Mouse (Mus musculus) CD8-positive naive resting alpha-beta T cell, adult 2 months (primary cell): ENCODE measurements around the gene Ror2.

Experiments
- DNase-seq, 2 experiments: peaks; one replicate each; pipeline ENCODE4 v3.0.0; 2022; ENCODE audit warnings: low read depth in 2 of 2, low spot score in 2 of 2

Gene Ror2

DNA sequence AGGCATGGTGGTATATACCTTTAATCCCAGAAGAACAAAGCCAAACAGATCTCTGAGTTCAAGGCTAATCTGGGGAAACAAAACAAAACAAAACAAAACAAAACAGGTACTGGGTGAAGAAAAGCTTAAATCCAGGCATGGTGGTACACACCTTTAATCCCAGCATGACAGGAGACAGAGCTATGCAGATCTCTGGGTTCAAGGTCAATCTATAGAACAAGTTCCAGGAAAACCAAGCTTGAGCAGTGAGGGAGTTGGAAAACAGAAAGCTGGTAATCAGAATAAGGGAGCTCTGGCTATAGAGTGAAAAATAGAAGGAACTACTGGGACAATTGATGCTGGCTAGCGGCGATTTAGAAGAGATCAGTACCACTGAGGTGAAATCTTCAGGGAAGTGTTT is 145.6 kb downstream of the Ror2 start:
- DNase-seq = no peak

- DNase-seq = no peak
These were observed 155.4 kb downstream of the Ror2 start for GRCm38 (mm10) chr13:53130567-53130966.

- DNase-seq = no peak
These were observed 155.9 kb downstream of the Ror2 start for GRCm38 (mm10) chr13:53130032-53130431.

GRCm38 (mm10) chr13:53125627-53126026 is 160.3 kb downstream of the Ror2 start:
- DNase-seq = no peak

DNA sequence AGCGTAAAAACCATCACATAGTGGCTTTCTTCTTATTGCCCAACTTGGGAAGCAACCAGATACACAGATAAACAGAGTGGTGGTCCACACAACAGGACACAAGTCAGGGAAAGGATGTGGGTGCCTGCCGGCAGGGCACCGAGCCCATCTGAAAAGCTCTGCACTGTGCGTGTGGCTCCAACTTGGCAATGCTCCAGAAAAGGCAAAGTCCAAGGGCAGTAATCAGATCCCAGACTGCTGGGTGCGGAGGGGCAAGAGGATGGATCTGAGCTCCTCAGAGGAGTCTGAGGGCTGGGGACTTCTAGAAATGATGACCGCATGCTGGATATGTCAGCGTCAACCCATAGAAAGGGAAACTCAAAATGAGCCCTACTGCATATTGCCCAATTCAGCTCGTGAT is 163.8 kb downstream of the Ror2 start:
- no peak for DNase-seq

- no peak for DNase-seq
These were observed 165.0 kb downstream of the Ror2 start for GRCm38 (mm10) chr13:53120906-53121305.

DNA sequence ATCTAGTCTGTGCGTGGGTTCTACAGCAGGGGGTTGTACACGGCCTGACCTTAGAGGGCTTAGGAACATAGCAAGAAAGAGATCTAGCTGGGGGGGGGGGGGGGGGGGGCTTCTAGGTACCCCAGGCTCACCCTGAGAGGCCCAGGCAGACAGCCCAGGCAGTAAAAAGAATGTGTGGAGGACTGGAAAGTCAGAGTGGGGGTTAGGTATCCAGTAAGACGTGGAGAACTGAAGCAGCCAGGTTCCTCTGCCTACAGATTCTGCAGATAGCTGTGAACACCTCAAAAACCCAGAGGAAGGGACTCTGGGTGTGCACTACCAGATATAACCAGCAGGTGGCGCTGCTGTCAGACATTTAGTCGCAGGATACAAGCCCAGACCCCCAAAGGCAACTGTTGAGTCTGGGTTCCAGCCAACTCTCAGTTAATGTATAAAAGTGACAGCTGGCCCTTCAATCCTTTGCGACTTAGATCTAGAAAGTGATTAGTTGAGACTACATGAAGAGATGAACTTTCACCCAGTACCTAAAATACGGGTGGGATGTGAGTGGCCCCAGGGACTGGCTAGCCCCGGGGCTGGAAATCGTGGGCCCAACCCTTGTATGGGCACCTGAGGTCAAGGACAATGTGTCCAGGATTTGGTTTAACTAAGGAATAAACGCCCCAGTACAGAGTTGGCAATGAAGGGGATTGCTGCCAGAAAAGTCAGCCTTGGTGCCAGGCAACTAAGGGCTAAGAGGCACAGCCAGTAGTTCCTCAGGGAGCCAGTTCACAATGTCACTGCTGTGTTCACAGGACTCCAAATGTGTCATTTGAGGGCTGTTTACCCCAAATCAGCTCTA is 166.1 kb downstream of the Ror2 start:
- peak; percentile 39 to 42 for DNase-seq

DNA sequence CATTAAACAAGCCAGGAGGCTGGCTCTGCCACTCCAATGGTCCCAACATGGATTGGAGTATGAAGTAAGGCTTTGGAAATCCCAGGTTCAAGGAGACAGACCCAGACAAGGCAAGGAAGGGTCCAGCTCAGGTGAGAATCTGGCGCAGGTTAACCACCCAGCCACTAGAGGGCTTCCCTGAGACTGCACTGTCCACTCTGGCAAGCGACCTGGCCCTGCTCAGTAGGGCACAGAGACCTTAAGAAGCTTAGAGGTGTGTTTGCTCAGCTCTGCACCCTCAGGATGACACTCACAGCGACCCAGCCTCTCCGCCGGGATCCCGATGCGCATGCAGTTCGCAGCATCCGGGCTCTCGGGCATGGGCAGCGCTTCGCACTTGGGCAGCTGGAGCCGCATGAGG is 167.5 kb downstream of the Ror2 start:
- no peak for DNase-seq

DNA sequence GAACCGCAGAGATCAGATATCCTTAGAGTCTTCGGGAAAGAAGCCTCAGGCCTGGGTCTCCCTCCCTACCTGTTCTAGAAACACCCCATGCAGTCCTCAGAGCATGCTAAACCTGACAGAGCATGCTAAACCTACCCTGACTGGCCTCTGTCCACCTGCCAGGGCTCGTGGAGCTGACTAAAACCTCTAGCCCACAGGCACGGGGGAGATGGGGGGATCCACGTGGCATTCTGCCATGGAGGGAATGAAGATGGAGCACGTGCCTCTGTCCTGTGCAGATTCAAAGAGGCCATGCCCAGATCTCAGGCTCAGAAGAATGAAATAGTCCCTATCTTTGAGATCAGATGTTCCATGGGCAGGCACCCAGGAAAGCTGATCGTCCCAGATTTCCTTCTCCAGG is 168.0 kb downstream of the Ror2 start:
- DNase-seq = no peak

DNA sequence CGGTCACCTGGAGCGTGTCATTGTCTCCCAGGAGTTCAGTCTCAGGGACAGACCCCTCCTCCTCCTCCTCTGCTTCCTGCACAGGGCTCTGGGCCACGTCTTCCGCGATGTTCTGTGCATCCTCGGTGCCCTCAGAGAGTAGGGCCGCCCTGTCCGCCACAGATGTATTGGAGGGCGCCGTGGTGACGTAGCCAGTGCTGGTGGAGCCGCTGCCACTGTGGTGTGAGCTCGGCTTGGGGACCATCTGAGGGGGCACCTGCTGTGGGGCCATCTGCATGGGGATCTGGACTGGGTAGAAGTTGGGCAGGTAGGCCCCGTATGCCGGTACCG is 175.7 kb downstream of the Ror2 start:
- DNase-seq = no peak

DNA sequence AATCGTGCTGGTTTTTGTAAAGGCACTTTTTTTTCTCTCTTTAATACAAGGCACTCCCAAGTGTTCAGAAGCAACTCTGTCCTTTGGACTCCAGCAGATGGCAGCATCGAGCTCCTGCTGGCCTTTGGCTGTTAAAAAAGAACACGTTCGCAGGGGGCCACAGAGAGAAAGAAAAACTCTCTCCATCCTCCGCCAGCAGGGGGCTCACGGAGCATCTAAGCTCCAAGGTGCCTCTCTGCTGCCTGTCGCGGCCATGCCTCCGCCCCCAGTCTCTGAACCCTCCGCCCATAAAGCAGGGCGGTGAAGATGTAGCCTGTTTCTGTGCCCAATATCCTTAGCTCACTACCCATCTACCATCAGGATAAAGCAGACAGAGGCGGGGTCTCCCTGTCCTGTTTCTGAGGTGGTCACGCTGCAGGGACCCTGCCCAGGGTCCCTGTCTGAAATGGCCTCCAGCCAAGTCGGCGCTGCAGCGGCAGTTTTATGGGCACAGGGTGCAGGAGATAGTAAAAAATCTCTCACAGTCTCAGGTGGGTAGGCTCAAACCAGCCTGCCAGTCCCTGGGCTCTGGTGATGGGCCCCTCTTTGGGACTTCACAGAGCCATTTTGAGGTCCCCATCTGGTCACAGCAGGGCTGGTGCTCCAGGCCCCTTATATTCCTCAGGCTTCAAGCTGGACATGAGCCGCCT is 176.2 kb downstream of the Ror2 start:
- peak; percentile 66 to 79 for DNase-seq

GRCm38 (mm10) chr13:53106676-53107075 is 179.2 kb downstream of the Ror2 start:
- no peak for DNase-seq

DNA sequence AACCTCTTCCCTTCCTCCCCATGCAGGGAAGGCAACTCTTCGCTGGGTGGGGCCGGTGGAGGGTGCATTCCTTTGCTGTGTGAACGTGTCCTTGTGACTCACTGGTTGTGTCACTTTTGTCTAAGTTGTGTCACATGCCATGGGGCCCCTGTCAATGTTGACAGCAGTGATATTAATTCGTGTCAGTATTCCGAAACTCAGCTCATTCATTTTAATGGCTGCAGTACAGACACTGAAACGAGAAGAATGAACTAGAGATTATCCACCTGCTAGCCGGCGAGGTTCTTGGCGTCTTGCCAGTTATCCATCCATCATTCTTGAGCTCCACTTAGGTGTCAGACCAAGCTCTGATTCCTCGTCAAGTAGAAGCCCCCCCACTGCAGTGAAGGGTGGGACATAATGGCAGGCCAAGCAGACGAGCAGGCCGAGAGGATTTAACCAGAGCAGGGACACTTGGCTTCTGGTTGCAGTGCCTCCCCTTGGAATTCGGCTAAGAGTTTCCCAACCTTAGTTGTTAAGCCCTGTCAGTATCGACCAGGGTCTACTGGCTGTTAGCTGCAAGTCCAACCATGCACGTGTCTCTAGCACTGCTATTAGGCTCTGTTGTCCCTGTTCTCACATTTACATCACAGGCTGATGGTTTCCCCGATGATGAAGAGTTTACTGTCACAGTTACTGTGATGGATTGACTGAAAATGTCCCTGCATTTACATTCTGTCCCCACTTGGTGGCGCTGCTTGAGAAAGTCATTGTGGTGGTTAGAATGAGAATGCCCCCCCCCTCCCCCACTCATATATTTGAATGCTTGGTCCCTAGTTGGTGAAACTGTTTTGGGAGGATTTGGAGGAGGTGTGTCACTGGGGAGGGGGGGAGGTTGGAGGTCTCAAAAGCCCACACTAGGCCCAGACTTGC is 185.9 kb downstream of the Ror2 start:
- no peak for DNase-seq

DNA sequence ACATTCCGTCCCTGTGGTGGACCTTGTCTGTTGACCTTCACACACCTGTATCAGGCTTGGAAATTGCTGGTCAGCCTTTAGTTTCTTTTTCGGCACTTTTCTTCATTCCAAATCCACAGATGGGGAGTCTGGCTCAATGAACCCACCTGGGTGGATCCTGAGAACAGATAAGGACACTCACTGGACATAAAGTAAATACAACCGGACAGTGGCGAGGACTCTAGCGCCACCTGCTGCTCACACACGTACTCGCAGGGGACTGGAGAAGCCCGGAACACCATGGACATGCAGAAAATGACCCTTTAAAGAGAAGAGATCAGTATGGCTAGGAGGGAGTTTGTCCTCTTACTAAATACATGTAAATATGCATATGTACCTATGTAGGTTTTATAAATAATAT is 189.3 kb downstream of the Ror2 start:
- peak in 1 of 2 experiments; percentile 33 for DNase-seq

DNA sequence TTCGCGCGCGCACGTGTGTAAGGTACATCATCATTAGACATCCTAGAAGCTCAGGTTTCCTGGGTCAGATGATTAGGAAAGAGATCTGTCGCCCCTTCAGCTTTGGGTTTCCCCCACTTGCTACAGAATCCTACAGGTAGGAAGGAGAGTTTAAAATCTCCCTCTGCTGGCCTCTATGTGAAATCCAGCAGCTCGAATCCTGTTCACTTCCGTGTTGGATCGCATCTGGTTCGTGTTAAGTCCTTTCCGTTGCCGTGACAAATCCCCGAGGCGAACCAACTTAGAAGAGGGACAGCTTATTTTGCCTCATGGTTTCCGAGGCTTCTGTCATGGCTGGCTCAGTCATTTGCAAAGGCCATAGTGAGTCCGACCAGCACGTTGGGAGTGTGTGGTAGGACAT is 190.7 kb downstream of the Ror2 start:
- DNase-seq = no peak

GRCm38 (mm10) chr13:53094658-53095057 is 191.3 kb downstream of the Ror2 start:
- DNase-seq = no peak

DNA sequence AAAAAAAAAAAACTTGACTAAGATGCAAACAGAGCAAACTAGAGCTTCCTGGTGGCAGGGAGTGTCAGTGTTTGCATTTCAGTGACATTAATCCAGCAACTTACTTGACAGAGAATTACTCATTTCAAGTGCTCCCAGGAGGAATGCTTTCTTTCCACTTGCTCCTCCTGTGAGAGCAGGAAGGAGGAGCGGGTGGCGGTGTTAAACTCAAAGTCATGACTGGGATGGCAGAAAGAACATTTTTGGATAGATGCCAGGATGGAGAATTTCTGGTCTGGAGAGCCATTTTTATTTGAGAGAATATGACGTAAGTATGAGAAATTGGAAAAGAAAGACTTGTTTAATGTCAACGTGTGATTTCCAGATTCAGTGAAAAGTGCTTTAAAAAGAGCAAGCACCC is 192.5 kb downstream of the Ror2 start:
- DNase-seq = no peak

DNA sequence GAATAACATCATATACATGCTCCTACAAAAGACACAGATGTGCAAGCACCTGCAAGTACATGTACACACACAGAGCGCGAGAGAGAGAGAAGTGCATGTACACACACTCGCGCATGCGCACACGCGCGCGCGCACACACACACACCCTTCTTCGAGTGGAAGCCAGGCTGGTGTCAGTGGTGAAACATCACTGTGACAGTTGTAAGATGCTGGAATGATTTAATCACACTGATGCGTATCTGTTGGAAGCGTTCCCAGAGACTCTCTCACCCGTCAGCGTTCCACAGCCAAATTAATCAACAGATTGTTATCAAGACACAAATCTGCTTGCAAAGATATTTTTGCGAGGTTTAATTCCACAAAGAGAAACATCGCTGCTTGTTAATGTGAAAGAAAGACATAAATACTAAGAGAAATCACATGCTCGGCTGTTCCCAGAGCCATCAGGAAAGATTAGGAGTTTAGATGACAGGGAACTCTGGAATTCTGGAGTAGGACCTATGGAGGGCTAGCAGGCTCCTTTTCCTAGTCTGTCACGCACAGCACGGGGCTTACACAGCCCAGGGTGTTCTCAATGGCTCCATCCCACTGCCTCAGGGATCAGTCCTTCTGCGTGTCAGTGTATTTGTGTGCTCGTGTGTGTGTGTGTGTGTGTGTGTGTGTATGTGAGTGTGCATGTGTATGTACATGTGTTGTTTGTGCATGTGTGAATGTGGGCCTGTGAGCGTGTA is 199.2 kb downstream of the Ror2 start:
- DNase-seq = no peak

DNA sequence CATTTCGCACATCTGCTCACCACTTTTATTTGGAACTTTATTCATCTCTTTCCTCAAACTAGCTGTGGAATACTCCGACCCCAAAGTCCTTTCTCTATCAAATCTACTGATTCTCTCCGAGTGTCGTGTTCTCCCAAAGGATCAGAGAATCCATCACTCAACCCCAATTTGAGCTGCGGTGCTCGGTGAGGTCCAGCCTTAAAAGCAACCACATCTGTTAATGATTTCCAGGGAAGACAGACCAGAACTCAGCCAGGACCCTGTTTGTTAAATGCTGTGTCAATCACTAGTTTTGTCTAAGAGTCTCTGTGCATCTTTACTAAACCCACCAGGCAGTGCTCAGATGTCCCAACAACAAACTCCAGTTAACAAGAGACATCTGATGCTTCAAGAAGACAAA is 204.1 kb downstream of the Ror2 start:
- no peak for DNase-seq

- no peak for DNase-seq
These were observed 208.1 kb downstream of the Ror2 start for GRCm38 (mm10) chr13:53077732-53078345.

GRCm38 (mm10) chr13:53075006-53075405 is 210.9 kb downstream of the Ror2 start:
- DNase-seq = no peak
